Mouse (Mus musculus) hindbrain, postnatal 0 days (tissue): Measurements from ENCODE around the gene Reln. TPM values are rescaled to one million over a fixed set of nuclear protein-coding genes. Genes with fewer than 3 reads are reported as not detected.
A peak's percentile ranks its signal among the peaks of the same experiment; 100 is the strongest.

Experiments used
- ATAC-seq: fragments of 200-750 bp; cut with Nextera tagmentation; 2 replicates; pipeline ENCODE4 v1.8.0; 2017; ENCODE audit warnings: mild to moderate bottlenecking, moderate TSS enrichment, moderate library complexity
- DNase-seq: peaks from one replicate; pipeline ENCODE4 v3.0.0-alpha.2; 2015; ENCODE audit warnings: low spot score
- H3K27ac ChIP-seq: fragments of 300-500 bp; sonication (generic); 2 replicates; pipeline ENCODE4 v1.5.1; 2014; ENCODE audit warnings: mild to moderate bottlenecking
- H3K27me3 ChIP-seq: fragments of 300-500 bp; sonication (generic); 2 replicates; pipeline ENCODE4 v1.6.1; 2014; ENCODE audit warnings: low read length, mixed read lengths; ENCODE audit not compliant: insufficient read depth
- H3K36me3 ChIP-seq: fragments of 300-500 bp; sonication (generic); 2 replicates; pipeline ENCODE4 v1.6.1; 2014; ENCODE audit warnings: low read length, mixed read lengths; ENCODE audit not compliant: insufficient read depth
- H3K4me1 ChIP-seq: fragments of 300-500 bp; sonication (generic); 2 replicates; pipeline ENCODE4 v1.6.1; 2014; ENCODE audit warnings: antibody characterized with exemption, low read length, mixed read lengths; ENCODE audit not compliant: insufficient read depth
- H3K4me2 ChIP-seq: fragments of 300-500 bp; sonication (generic); 2 replicates; pipeline ENCODE4 v1.6.1; 2014; ENCODE audit warnings: low read depth, mild to moderate bottlenecking, low read length, moderate library complexity, mixed read lengths
- H3K4me3 ChIP-seq: fragments of 300-500 bp; sonication (generic); 2 replicates; pipeline ENCODE4 v1.5.1; 2014; ENCODE audit warnings: low read length
- H3K9ac ChIP-seq: fragments of 300-500 bp; sonication (generic); replicated peaks from 2 replicates; pipeline ENCODE4 v1.6.1; 2014; ENCODE audit warnings: mild to moderate bottlenecking, low read length, moderate library complexity, mixed read lengths
- H3K9me3 ChIP-seq: fragments of 300-500 bp; sonication (generic); 2 replicates; pipeline ENCODE4 v1.6.1; 2016; ENCODE audit warnings: low read length, mixed read lengths
- CTCF ChIP-seq: IDR thresholded peaks from 2 replicates; pipeline ENCODE4 v1.5.1; 2016; ENCODE audit warnings: antibody characterized with exemption, control low read depth, low read depth
- WGBS: fragments of 180-500 bp; shearing (Covaris S2); extraction: QIAGEN DNeasy Blood & Tissue Kit; methylation state at CpG from one replicate; pipeline ENCODE4 v1.1.7; 2014; 5-methylcytosine and 5-hydroxymethylcytosine counted together
- polyA plus RNA-seq: library from polyadenylated mRNA; unstranded; fragments of >200 nt; fragmentation: Nextera tagmentation; extraction: Ambion mirVana; gene quantifications from 2 replicates; pipeline ENCODE4 v1.2.1, GENCODE M21; 2015
- total RNA-seq: library from RNA; depleted of rRNA; stranded (reverse); fragments of >200 nt; gene quantifications from 2 replicates; pipeline ENCODE4 v1.2.3, GENCODE M21; 2014; rRNA removed

The Reln gene
- total and polyA plus RNA-seq, 2 experiments from 2014 or later = 41.9 to 226 TPM

DNA sequence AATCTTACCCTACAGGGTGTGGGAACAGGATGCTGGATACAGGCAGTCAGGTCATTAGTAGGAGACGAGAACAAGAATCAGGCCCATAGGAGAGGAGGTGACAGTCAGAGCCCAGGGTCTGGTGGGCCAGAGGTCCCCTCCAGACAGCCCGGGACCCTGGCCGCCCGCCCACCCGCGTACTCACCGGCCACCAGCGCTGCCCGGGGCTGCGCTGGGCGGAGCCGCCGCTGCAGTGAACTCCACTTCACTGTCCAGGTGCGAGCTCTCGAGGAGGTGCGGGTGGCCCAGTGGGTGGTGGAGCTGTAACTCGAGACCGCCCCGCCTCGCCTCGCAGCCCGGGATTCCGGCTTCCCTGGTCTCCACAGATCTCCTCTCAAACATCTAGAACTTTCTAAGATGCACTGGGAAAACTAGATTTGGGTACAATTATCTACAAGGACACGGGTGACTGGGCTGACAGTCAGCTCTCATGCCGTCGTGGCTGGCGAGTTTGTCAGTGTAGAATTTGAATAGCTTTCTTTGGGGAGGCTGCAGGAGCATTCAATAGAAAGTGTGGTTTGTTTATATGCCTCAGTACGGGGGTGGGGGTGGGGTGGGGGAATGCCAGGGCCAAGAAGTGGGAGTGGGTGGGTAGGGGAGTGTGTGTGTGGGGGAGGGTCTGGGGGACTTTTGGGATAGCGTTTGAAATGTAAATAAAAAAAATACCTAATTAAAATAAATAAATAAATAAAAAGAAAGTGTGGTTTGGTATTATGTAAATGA is 479.0 kb downstream of the Reln start, which contains the start of gene Slc26a5:
Gene Slc26a5 (minus strand): TSS at position 259 of the 762 bp plus-strand sequence.
- DNase-seq (no peak), ATAC-seq (0 out of 2 replicates have a peak, but pooled peaks have one; percentile 55)
- Histone ChIP-seq H3K9me3 (no peaks in the 10 kb centered on the region), H3K36me3 (no peaks in the 10 kb centered on the region), H3K27ac (peak within 1 kb of the TSS; percentile 38; the same call in 1 of the 2 replicates), H3K4me3 (peak within 1 kb of the TSS; percentile 41), H3K9ac (peak within 1 kb of the TSS; percentile 30), H3K27me3 (no peaks in the 10 kb centered on the region), H3K4me1 (0 out of 2 replicates have a peak, but pooled peaks cover 3% of the 10 kb centered on the region), H3K4me2 (peak within 1 kb of the TSS; percentile 67)
- under 1% methylated on average over 27 of the region's 29 CpGs for WGBS
- TF ChIP-seq CTCF = no peak

DNA sequence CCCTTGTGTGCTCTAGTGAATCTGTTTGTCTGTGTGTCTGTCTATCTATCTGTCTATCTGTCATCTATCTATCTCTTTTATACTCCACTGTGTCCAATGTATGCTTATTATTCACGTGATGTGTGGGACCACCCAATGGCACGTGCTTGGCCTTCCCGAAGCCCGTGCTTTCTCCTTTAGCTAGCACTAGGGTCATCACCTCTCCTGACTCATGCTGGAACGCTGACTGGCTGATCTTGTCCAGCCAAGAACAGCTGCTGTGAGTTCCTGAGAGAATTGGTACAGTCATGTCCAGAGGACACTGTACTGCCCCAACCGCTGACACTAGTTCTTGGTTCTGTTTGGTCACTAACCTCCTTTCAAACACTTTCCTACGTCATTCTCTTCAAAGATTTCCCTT is 485.8 kb downstream of the Reln start:
- Histone ChIP-seq H3K4me2 (no peak overlapping the region), H3K9me3 (no peaks in the 10 kb centered on the region)
- DNase-seq = no peak

DNA sequence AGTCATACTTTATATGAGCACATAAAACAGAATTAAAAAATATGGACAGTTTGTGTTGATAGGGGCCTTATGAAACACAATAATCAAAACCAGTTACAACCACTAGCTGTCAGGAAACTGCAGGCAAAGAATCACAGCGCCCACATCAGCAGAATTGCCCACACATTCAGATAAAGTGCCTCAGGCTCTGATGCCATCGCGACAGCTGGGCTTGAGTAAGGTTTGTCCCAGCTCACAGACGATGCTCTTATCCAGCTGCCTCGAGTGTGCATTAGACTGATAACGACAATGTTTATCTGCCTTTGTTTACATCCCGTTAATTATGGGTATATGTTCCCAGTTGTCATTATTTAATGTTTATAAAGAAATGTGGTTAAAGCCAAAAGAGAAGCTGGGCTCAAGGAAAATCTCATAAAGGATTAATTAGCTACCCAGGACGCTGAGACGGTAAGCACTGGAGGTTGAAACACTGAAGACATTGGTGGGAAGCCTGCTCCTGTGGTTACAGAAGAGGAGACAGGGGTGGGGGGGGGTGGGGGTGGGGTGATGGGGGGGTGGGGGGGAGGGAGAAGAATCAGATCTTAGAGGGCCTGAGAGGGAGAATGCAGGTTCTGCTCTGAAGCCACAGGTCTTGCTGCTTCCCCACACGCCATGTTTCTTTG is 492.7 kb downstream of the Reln start:
- DNase-seq = peak; percentile 32
- no peaks in the 10 kb centered on the region for H3K27me3 ChIP-seq

More for the DNA sequence above, 485.8 kb downstream of the Reln start:
- TF ChIP-seq CTCF = no peak
- Histone ChIP-seq H3K36me3 (no peaks in the 10 kb centered on the region), H3K9ac (no peak overlapping the region), H3K27me3 (no peaks in the 10 kb centered on the region), H3K27ac (no peak overlapping the region), H3K4me1 (no peaks in the 10 kb centered on the region), H3K4me3 (no peak overlapping the region)
- 85% methylated on average over 7 of the region's 7 CpGs for WGBS
- ATAC-seq = no peak

DNA sequence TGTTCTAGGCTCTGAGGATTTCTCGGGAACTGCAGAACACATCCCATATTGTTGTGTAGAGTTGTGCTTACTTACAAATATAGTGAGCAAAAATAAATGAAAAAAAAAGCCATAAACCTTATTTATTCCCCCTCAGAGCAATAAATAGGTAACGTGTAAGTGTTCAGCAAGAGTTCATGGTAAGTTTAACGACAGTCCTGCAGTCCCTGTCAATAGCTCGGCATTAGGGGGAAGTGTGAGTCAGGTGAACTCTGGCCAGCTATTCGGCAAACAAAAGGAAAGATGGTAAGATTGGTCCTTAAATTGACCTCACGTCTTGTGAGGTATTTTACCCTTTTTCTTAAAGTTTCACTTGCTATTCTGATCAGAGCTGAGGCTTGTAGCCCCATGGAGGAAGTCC is 497.1 kb downstream of the Reln start:
- no peaks in the 10 kb centered on the region for H3K27me3 ChIP-seq
- no peak overlapping the region for H3K4me2 ChIP-seq
- H3K9me3 ChIP-seq = no peaks in the 10 kb centered on the region
- H3K27ac ChIP-seq = no peak overlapping the region
- no peaks in the 10 kb centered on the region for H3K36me3 ChIP-seq
- WGBS = 85% methylated on average over 6 of the region's 6 CpGs
- H3K4me1 ChIP-seq = no peaks in the 10 kb centered on the region
- TF ChIP-seq CTCF = no peak
- no peak overlapping the region for H3K4me3 ChIP-seq
- DNase-seq (no peak), ATAC-seq (no peak)
- no peak overlapping the region for H3K9ac ChIP-seq

More for the DNA sequence above, 492.7 kb downstream of the Reln start:
- H3K9ac ChIP-seq = no peak overlapping the region
- H3K4me1 ChIP-seq = no peaks in the 10 kb centered on the region
- WGBS = 58% methylated on average over 10 of the region's 10 CpGs
- H3K4me2 ChIP-seq = no peak overlapping the region
- no peak for ATAC-seq
- H3K4me3 ChIP-seq = no peak overlapping the region
- TF ChIP-seq CTCF = no peak
- no peak overlapping the region for H3K27ac ChIP-seq
- no peaks in the 10 kb centered on the region for H3K9me3 ChIP-seq
- no peaks in the 10 kb centered on the region for H3K36me3 ChIP-seq

DNA sequence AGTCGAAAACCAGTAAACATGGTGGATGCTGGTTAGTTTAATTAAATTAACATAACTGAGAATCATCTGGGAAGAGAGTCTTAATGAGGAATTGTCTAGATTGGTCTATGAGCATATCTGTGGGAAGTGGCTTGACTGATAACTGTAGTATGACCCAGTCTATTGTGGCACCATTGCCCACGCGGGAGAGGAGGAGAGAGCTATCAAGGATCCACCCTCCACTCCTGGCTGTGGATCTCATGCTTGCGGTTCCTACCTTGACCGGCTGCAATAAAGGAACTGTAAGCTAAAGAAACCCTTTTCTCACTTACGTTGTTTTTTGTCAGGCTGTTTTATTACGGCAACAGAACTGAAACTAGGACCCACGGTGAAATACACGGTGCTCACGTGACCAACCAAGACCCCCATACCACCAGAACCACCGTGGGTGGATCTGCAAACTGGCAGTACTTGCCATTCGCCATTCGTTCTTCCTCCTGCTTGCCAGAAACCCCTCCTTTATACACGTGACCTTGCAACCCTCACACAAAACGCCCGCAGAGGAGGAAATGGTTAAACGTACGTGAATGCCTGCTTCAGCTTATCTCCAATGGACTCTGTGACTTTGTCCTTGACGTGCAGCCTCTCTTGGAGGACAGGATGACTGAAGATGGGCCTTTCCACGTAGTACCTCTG is 497.7 kb downstream of the Reln start:
- no peak overlapping the region for H3K4me2 ChIP-seq
- no peak overlapping the region for H3K9ac ChIP-seq
- H3K4me3 ChIP-seq = no peak overlapping the region
- WGBS = 84% methylated on average over 20 of the region's 20 CpGs
- no peaks in the 10 kb centered on the region for H3K27me3 ChIP-seq
- H3K9me3 ChIP-seq = no peaks in the 10 kb centered on the region
- no peaks in the 10 kb centered on the region for H3K36me3 ChIP-seq
- ATAC-seq (no peak), DNase-seq (no peak)
- no peak overlapping the region for H3K27ac ChIP-seq
- H3K4me1 ChIP-seq = no peaks in the 10 kb centered on the region
- no peak for TF ChIP-seq CTCF

DNA sequence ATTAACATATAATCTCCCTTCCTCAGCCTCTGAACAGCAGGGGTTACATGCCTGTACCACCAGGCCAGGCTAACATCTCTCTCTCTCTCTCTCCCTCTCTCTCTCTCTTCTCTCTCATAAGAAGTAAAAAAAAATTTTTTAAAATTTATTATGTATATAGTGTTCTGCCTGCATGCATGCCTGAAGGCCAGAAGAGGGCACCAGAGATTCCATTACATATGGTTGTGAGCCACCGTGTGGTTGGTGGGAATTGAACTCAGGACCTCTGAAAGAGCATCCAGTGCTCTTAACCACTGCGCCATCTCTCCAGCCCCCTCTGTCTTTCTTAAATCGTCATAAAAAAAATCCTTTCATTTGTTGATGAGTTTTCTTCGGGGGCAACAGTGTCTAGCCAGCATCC is 499.8 kb downstream of the Reln start:
- no peaks in the 10 kb centered on the region for H3K27me3 ChIP-seq
- H3K4me3 ChIP-seq = no peak overlapping the region
- TF ChIP-seq CTCF = peak; percentile 47; the same call in 1 of the 2 replicates
- 69% methylated on average over 4 of the region's 4 CpGs for WGBS
- H3K9ac ChIP-seq = no peak overlapping the region
- H3K36me3 ChIP-seq = no peaks in the 10 kb centered on the region
- DNase-seq (no peak), ATAC-seq (no peak)
- H3K4me1 ChIP-seq = no peaks in the 10 kb centered on the region
- no peak overlapping the region for H3K27ac ChIP-seq
- H3K9me3 ChIP-seq = no peaks in the 10 kb centered on the region
- H3K4me2 ChIP-seq = no peak overlapping the region

Other genes starting within 250 kb of the Reln start
- gene Orc5, start 205.7 kb upstream of the Reln start, total RNA-seq = 21.5 and 26.3 TPM in 2 replicates
- 30.4 and 30.7 TPM in 2 replicates for gene Orc5, start 205.7 kb upstream of the Reln start, polyA plus RNA-seq